Mouse (Mus musculus): ENCODE data around the gene Eif5a2. TPM values are rescaled to one million over a fixed set of nuclear protein-coding genes. Genes with fewer than 3 reads are reported as not detected.
"Not testable (repeated sequence)": the region's sequence is repeated elsewhere in the genome, so short reads cannot be mapped to it uniquely, and the experiment has no call there.

The Eif5a2 gene
- polyA plus RNA-seq, 1 experiment from 2014 or later = 2.8 TPM

- Histone ChIP-seq H3K27me3 (replicated peaks; ENCODE audit: control insufficient read depth, insufficient read depth, low read length) (no peaks in the 10 kb centered on the region), H3K9ac (ENCODE audit: low read depth, low read length) (no peak overlapping the region), H3K27ac (ENCODE audit: low read depth, low read length) (no peak overlapping the region), H3K9me3 (ENCODE audit: control insufficient read depth) (no peaks in the 10 kb centered on the region), H3K4me2 (replicated peaks; ENCODE audit: low read depth) (no peak overlapping the region), H3K4me3 (ENCODE audit: low read depth, low read length) (no peak overlapping the region), H3K4me1 (replicated peaks; ENCODE audit: control insufficient read depth, insufficient read depth, low read length) (no peaks in the 10 kb centered on the region), H3K36me3 (ENCODE audit: control insufficient read depth, insufficient read depth) (no peaks in the 10 kb centered on the region)
- no peak for TF ChIP-seq CTCF (IDR thresholded peaks at IDR 0.05; ENCODE audit: low read depth)
- WGBS = 97% methylated on average over 3 of the region's 3 CpGs
- no peak for ATAC-seq
These were observed 32.9 kb upstream of the Eif5a2 start for GRCm38 (mm10) chr3:28748151-28748550.

GRCm38 (mm10) chr3:28748956-28749355 is 32.1 kb upstream of the Eif5a2 start:
- H3K4me2 ChIP-seq (replicated peaks; ENCODE audit: low read depth) = no peak overlapping the region
- no peak overlapping the region for H3K27ac ChIP-seq (ENCODE audit: low read depth, low read length)
- H3K4me3 ChIP-seq (ENCODE audit: low read depth, low read length) = no peak overlapping the region
- no peaks in the 10 kb centered on the region for H3K9me3 ChIP-seq (ENCODE audit: control insufficient read depth)
- no peak for TF ChIP-seq CTCF (IDR thresholded peaks at IDR 0.05; ENCODE audit: low read depth)
- no peak for ATAC-seq
- H3K36me3 ChIP-seq (ENCODE audit: control insufficient read depth, insufficient read depth) = no peaks in the 10 kb centered on the region
- H3K9ac ChIP-seq (ENCODE audit: low read depth, low read length) = no peak overlapping the region
- H3K27me3 ChIP-seq (replicated peaks; ENCODE audit: control insufficient read depth, insufficient read depth, low read length) = no peaks in the 10 kb centered on the region
- H3K4me1 ChIP-seq (replicated peaks; ENCODE audit: control insufficient read depth, insufficient read depth, low read length) = no peaks in the 10 kb centered on the region

- Histone ChIP-seq H3K4me3 (ENCODE audit: low read depth, low read length) (no peak overlapping the region), H3K9ac (ENCODE audit: low read depth, low read length) (no peak overlapping the region), H3K4me2 (replicated peaks; ENCODE audit: low read depth) (no peak overlapping the region), H3K36me3 (ENCODE audit: control insufficient read depth, insufficient read depth) (no peaks in the 10 kb centered on the region), H3K27ac (ENCODE audit: low read depth, low read length) (no peak overlapping the region), H3K9me3 (ENCODE audit: control insufficient read depth) (no peaks in the 10 kb centered on the region), H3K4me1 (replicated peaks; ENCODE audit: control insufficient read depth, insufficient read depth, low read length) (no peaks in the 10 kb centered on the region), H3K27me3 (replicated peaks; ENCODE audit: control insufficient read depth, insufficient read depth, low read length) (no peaks in the 10 kb centered on the region)
- no peak for ATAC-seq
- no peak for TF ChIP-seq CTCF (IDR thresholded peaks at IDR 0.05; ENCODE audit: low read depth)
- 88% methylated on average over 7 of the region's 7 CpGs for WGBS
These were observed 25.6 kb upstream of the Eif5a2 start for GRCm38 (mm10) chr3:28755477-28755876.

GRCm38 (mm10) chr3:28761225-28761789 is 19.8 kb upstream of the Eif5a2 start:
- Histone ChIP-seq H3K4me2 (replicated peaks; ENCODE audit: low read depth) (no peak overlapping the region), H3K4me3 (ENCODE audit: low read depth, low read length) (no peak overlapping the region), H3K4me1 (replicated peaks; ENCODE audit: control insufficient read depth, insufficient read depth, low read length) (no peaks in the 10 kb centered on the region), H3K27ac (ENCODE audit: low read depth, low read length) (no peak overlapping the region), H3K27me3 (replicated peaks; ENCODE audit: control insufficient read depth, insufficient read depth, low read length) (no peaks in the 10 kb centered on the region), H3K9ac (ENCODE audit: low read depth, low read length) (no peak overlapping the region), H3K36me3 (ENCODE audit: control insufficient read depth, insufficient read depth) (no peaks in the 10 kb centered on the region), H3K9me3 (ENCODE audit: control insufficient read depth) (no peaks in the 10 kb centered on the region)
- 72% methylated on average over 8 of the region's 8 CpGs for WGBS
- TF ChIP-seq CTCF (IDR thresholded peaks at IDR 0.05; ENCODE audit: low read depth) = no peak
- no peak for ATAC-seq

- H3K36me3 ChIP-seq (ENCODE audit: control insufficient read depth, insufficient read depth) = no peaks in the 10 kb centered on the region
- H3K9me3 ChIP-seq (ENCODE audit: control insufficient read depth) = no peaks in the 10 kb centered on the region
- no peak for TF ChIP-seq CTCF (IDR thresholded peaks at IDR 0.05; ENCODE audit: low read depth)
- no peak overlapping the region for H3K4me3 ChIP-seq (ENCODE audit: low read depth, low read length)
- H3K4me1 ChIP-seq (replicated peaks; ENCODE audit: control insufficient read depth, insufficient read depth, low read length) = no peaks in the 10 kb centered on the region
- no peak overlapping the region for H3K4me2 ChIP-seq (replicated peaks; ENCODE audit: low read depth)
- H3K27ac ChIP-seq (ENCODE audit: low read depth, low read length) = no peak overlapping the region
- 84% methylated on average over 4 of the region's 4 CpGs for WGBS
- H3K27me3 ChIP-seq (replicated peaks; ENCODE audit: control insufficient read depth, insufficient read depth, low read length) = no peaks in the 10 kb centered on the region
- no peak for ATAC-seq
- H3K9ac ChIP-seq (ENCODE audit: low read depth, low read length) = no peak overlapping the region
These were observed 14.1 kb upstream of the Eif5a2 start for GRCm38 (mm10) chr3:28766935-28767334.

GRCm38 (mm10) chr3:28768222-28768621 is 12.9 kb upstream of the Eif5a2 start:
- Histone ChIP-seq H3K36me3 (ENCODE audit: control insufficient read depth, insufficient read depth) (no peaks in the 10 kb centered on the region), H3K9ac (ENCODE audit: low read depth, low read length) (no peak overlapping the region), H3K9me3 (ENCODE audit: control insufficient read depth) (no peaks in the 10 kb centered on the region), H3K27ac (ENCODE audit: low read depth, low read length) (no peak overlapping the region), H3K4me2 (replicated peaks; ENCODE audit: low read depth) (no peak overlapping the region), H3K27me3 (replicated peaks; ENCODE audit: control insufficient read depth, insufficient read depth, low read length) (no peaks in the 10 kb centered on the region), H3K4me3 (ENCODE audit: low read depth, low read length) (no peak overlapping the region), H3K4me1 (replicated peaks; ENCODE audit: control insufficient read depth, insufficient read depth, low read length) (no peaks in the 10 kb centered on the region)
- TF ChIP-seq CTCF (IDR thresholded peaks at IDR 0.05; ENCODE audit: low read depth) = no peak
- no peak for ATAC-seq
- WGBS = 74% methylated on average over 3 of the region's 3 CpGs

- not testable (repeated sequence) for H3K4me3 ChIP-seq (ENCODE audit: low read depth, low read length); H3K9ac ChIP-seq (ENCODE audit: low read depth, low read length); H3K4me2 ChIP-seq (replicated peaks; ENCODE audit: low read depth); H3K27me3 ChIP-seq (replicated peaks; ENCODE audit: control insufficient read depth, insufficient read depth, low read length); H3K27ac ChIP-seq (ENCODE audit: low read depth, low read length); H3K9me3 ChIP-seq (ENCODE audit: control insufficient read depth); H3K36me3 ChIP-seq (ENCODE audit: control insufficient read depth, insufficient read depth); ATAC-seq; H3K4me1 ChIP-seq (replicated peaks; ENCODE audit: control insufficient read depth, insufficient read depth, low read length)
- peak; percentile 12; the same call in 1 of the 2 replicates for TF ChIP-seq CTCF (IDR thresholded peaks at IDR 0.05; ENCODE audit: low read depth)
- WGBS = 66% methylated on average over 4 of the region's 4 CpGs
These were observed 8.2 kb upstream of the Eif5a2 start for GRCm38 (mm10) chr3:28772919-28773318.
